9 mouse cellular contexts compared by ENCODE assay signal in genomic region chr11:54695951-54696350, GRCm38 (mm10).
A peak's percentile ranks its signal among the peaks of the same experiment; 100 is the strongest.
DNase-seq lines count a peak whose midpoint lies in the region; ATAC-seq and TF ChIP-seq lines count a peak whose summit lies in the region.
"Had no signal": no experiment of that assay in that cellular context is flagged by ENCODE, and none has a peak within 500 bp of the region (broad histone marks: within the 10 kb centered on the region; RNA-seq: fewer than 3 reads in every experiment).

No protein-coding gene starts in this region.

- intact Hi-C loops in left cerebral cortex, postnatal 4 days (cut with DNase I) = no loop called here

- H3K9ac ChIP-seq in embryonic facial prominence, embryonic 11.5 days (replicated peaks; ENCODE audit: low read length) = no peak overlapping the region
- no peak overlapping the region for H3K9ac ChIP-seq in lung, embryonic 14.5 days
- H3K9ac ChIP-seq: limb, embryonic 12.5 days had no signal

- no peaks in the 10 kb centered on the region for H3K27me3 ChIP-seq in embryonic facial prominence, embryonic 11.5 days (ENCODE audit: control insufficient read depth, insufficient read depth, low read length)
- no peaks in the 10 kb centered on the region for H3K27me3 ChIP-seq in embryonic facial prominence, embryonic 10.5 days (replicated peaks; ENCODE audit: low read depth, poor library complexity, severe bottlenecking)
- no peaks in the 10 kb centered on the region for H3K27me3 ChIP-seq in lung, embryonic 14.5 days (ENCODE audit: insufficient read depth, low read length)
- H3K27me3 ChIP-seq: limb, embryonic 12.5 days had no signal

- H3K27ac ChIP-seq in embryonic facial prominence, embryonic 11.5 days (replicated peaks; ENCODE audit: low read depth, low read length) = no peak overlapping the region
- no peak overlapping the region for H3K27ac ChIP-seq in embryonic facial prominence, embryonic 10.5 days (replicated peaks)
- H3K27ac ChIP-seq in lung, embryonic 14.5 days (ENCODE audit: low read depth) = no peak overlapping the region
- H3K27ac ChIP-seq: limb, embryonic 12.5 days had no signal

- no peaks in the 10 kb centered on the region for H3K9me3 ChIP-seq in embryonic facial prominence, embryonic 11.5 days (replicated peaks; ENCODE audit: control insufficient read depth, low read length)
- no peaks in the 10 kb centered on the region for H3K9me3 ChIP-seq in embryonic facial prominence, embryonic 10.5 days
- no peaks in the 10 kb centered on the region for H3K9me3 ChIP-seq in lung, embryonic 14.5 days (ENCODE audit: low read depth, low read length)
- H3K9me3 ChIP-seq: limb, embryonic 12.5 days had no signal

- no peak for ATAC-seq in embryonic facial prominence, embryonic 11.5 days (replicated peaks; ENCODE audit: insufficient number of reproducible peaks, low FRiP score, low TSS enrichment, low read depth)
- ATAC-seq in lung, embryonic 14.5 days (ENCODE audit: insufficient read depth) = no peak
- ATAC-seq in activated CD4-positive, CD25-positive, alpha-beta regulatory T cell, adult 4 months = no peak

- H3K4me3 ChIP-seq in embryonic facial prominence, embryonic 11.5 days (ENCODE audit: low read depth, low read length) = no peak overlapping the region
- no peak overlapping the region for H3K4me3 ChIP-seq in embryonic facial prominence, embryonic 10.5 days
- no peak overlapping the region for H3K4me3 ChIP-seq in lung, embryonic 14.5 days (ENCODE audit: low read depth, low read length)
- H3K4me3 ChIP-seq: limb, embryonic 12.5 days had no signal

- no peak overlapping the region for H3K4me2 ChIP-seq in embryonic facial prominence, embryonic 11.5 days (ENCODE audit: low read depth, low read length)
- no peak overlapping the region for H3K4me2 ChIP-seq in lung, embryonic 14.5 days
- H3K4me2 ChIP-seq: limb, embryonic 12.5 days had no signal

- TF ChIP-seq CTCF in lung, embryonic 14.5 days (IDR thresholded peaks at IDR 0.05; ENCODE audit: low read depth) = no peak

- DNase-seq in embryonic facial prominence, embryonic 11.5 days (ENCODE audit: low spot score) = peak; percentile 39
- no peak for DNase-seq in embryonic facial prominence, embryonic 10.5 days (ENCODE audit: low spot score)
- DNase-seq in lung, embryonic 14.5 days = peak; percentile 63
- no peak for DNase-seq in lung, postnatal 4 days
- peak; percentile 38 for DNase-seq in adrenal gland, adult 8-10 months
- DNase-seq in testis, postnatal 10 days (ENCODE audit: low spot score) = peak; percentile 65
- no peak for DNase-seq in left cerebral cortex, postnatal 4 days

- H3K4me1 ChIP-seq in embryonic facial prominence, embryonic 11.5 days (ENCODE audit: control insufficient read depth, insufficient read depth, low read length) = no peaks in the 10 kb centered on the region
- H3K4me1 ChIP-seq in embryonic facial prominence, embryonic 10.5 days = no peaks in the 10 kb centered on the region
- no peaks in the 10 kb centered on the region for H3K4me1 ChIP-seq in lung, embryonic 14.5 days (ENCODE audit: insufficient read depth)
- H3K4me1 ChIP-seq: limb, embryonic 12.5 days had no signal

- 74% methylated on average over 4 of the region's 4 CpGs for WGBS in embryonic facial prominence, embryonic 11.5 days
- 72% methylated on average over 4 of the region's 4 CpGs for WGBS in embryonic facial prominence, embryonic 10.5 days
- 54% methylated on average over 4 of the region's 4 CpGs for WGBS in lung, embryonic 14.5 days

- peaks cover 8% of the 10 kb centered on the region for H3K36me3 ChIP-seq in embryonic facial prominence, embryonic 11.5 days (replicated peaks; ENCODE audit: control insufficient read depth, insufficient read depth, low read depth, low read length)
- H3K36me3 ChIP-seq in embryonic facial prominence, embryonic 10.5 days (replicated peaks) = peaks cover 64% of the 10 kb centered on the region
- peaks cover 50% of the 10 kb centered on the region for H3K36me3 ChIP-seq in lung, embryonic 14.5 days (ENCODE audit: insufficient read depth)

Comparison
In these comparisons a context has a peak if more than half of its experiments do, and no peak if none do; other contexts are left out.
1. DNase-seq: peak in embryonic facial prominence, embryonic 11.5 days (single experiment), lung, embryonic 14.5 days (single experiment), adrenal gland, adult 8-10 months (single experiment) and testis, postnatal 10 days (single experiment); none in embryonic facial prominence, embryonic 10.5 days (single experiment), lung, postnatal 4 days (0 of 2) and left cerebral cortex, postnatal 4 days (single experiment).